Mouse (Mus musculus) liver, embryonic 15.5 days (tissue): ENCODE results near the gene Ubl4b. TPM values are rescaled to one million over a fixed set of nuclear protein-coding genes. Genes with fewer than 3 reads are reported as not detected.

Source experiments
- ATAC-seq: fragments of 200-750 bp; cut with Nextera tagmentation; 2 replicates; pipeline ENCODE4 v1.8.0; 2017; ENCODE audit warnings: moderate number of reproducible peaks, mild to moderate bottlenecking, moderate library complexity; ENCODE audit not compliant: insufficient read depth
- H3K27ac ChIP-seq: fragments of 300-500 bp; sonication (generic); replicated peaks from 2 replicates; pipeline ENCODE4 v1.5.1; 2015; ENCODE audit warnings: mild to moderate bottlenecking, inconsistent platforms
- H3K27me3 ChIP-seq: fragments of 300-500 bp; sonication (generic); 2 replicates; pipeline ENCODE4 v1.6.1; 2015; ENCODE audit warnings: mild to moderate bottlenecking, inconsistent platforms
- H3K36me3 ChIP-seq: fragments of 300-500 bp; sonication (generic); replicated peaks from 2 replicates; pipeline ENCODE4 v1.6.1; 2015; ENCODE audit warnings: moderate library complexity, mild to moderate bottlenecking, inconsistent platforms
- H3K4me1 ChIP-seq: fragments of 300-500 bp; sonication (generic); replicated peaks from 2 replicates; pipeline ENCODE4 v1.6.1; 2015; ENCODE audit warnings: inconsistent platforms
- H3K4me2 ChIP-seq: fragments of 300-500 bp; sonication (generic); 2 replicates; pipeline ENCODE4 v1.6.1; 2015; ENCODE audit warnings: moderate library complexity, mild to moderate bottlenecking, inconsistent platforms
- H3K4me3 ChIP-seq: fragments of 300-500 bp; sonication (generic); replicated peaks from 2 replicates; pipeline ENCODE4 v1.5.1; 2015; ENCODE audit warnings: mild to moderate bottlenecking, inconsistent platforms
- H3K9ac ChIP-seq: fragments of 300-500 bp; sonication (generic); 2 replicates; pipeline ENCODE4 v1.6.1; 2015; ENCODE audit warnings: moderate library complexity, mild to moderate bottlenecking, inconsistent platforms
- H3K9me3 ChIP-seq: fragments of 300-500 bp; sonication (generic); replicated peaks from 2 replicates; pipeline ENCODE4 v1.6.1; 2016; ENCODE audit warnings: inconsistent platforms
- WGBS: fragments of 180-500 bp; shearing (Covaris S2); methylation state at CpG from one replicate; pipeline ENCODE4 v1.1.7; 2015; ENCODE audit warnings: mixed read lengths; ENCODE audit not compliant: insufficient replicate concordance; 5-methylcytosine and 5-hydroxymethylcytosine counted together
- polyA plus RNA-seq: library from polyadenylated mRNA; unstranded; fragments of >200 nt; fragmentation: Nextera tagmentation; extraction: Ambion mirVana; gene quantifications from 2 replicates; pipeline ENCODE4 v1.2.1, GENCODE M21; 2015

Gene Ubl4b
- not detected in 2 replicates for polyA plus RNA-seq

- Histone ChIP-seq H3K4me1 (no peaks in the 10 kb centered on the region), H3K36me3 (no peaks in the 10 kb centered on the region), H3K9ac (no peak within 1 kb of the TSS), H3K4me2 (no peak within 1 kb of the TSS), H3K9me3 (no peaks in the 10 kb centered on the region), H3K4me3 (no peak within 1 kb of the TSS), H3K27ac (no peak within 1 kb of the TSS), H3K27me3 (no peaks in the 10 kb centered on the region)
- ATAC-seq: no peak
- WGBS: 84% methylated on average over 2 of the region's 2 CpGs
Observed at GRCm38 (mm10) chr3:107554842-107555241, at the start of gene Ubl4b. Gene Ubl4b, minus strand, starts transcription at chr3:107555073.

GRCm38 (mm10) chr3:107600127-107600526 is 45.3 kb upstream of the Ubl4b start:
- Histone ChIP-seq H3K4me2 (no peak overlapping the region), H3K9me3 (no peaks in the 10 kb centered on the region), H3K27me3 (peaks cover 79% of the 10 kb centered on the region), H3K9ac (no peak overlapping the region), H3K4me3 (no peak overlapping the region), H3K27ac (no peak overlapping the region), H3K36me3 (no peaks in the 10 kb centered on the region), H3K4me1 (0 out of 2 replicates have a peak, but pooled peaks cover 10% of the 10 kb centered on the region)
- ATAC-seq: no peak
- 28% methylated on average over 6 of the region's 6 CpGs for WGBS

GRCm38 (mm10) chr3:107597586-107598389 is 42.9 kb upstream of the Ubl4b start:
- no peak overlapping the region for H3K4me3 ChIP-seq
- H3K4me2 ChIP-seq: no peak overlapping the region
- H3K36me3 ChIP-seq: no peaks in the 10 kb centered on the region
- WGBS: 9% methylated on average over 22 of the region's 22 CpGs
- no peak overlapping the region for H3K27ac ChIP-seq
- H3K4me1 ChIP-seq: 0 out of 2 replicates have a peak, but pooled peaks cover 11% of the 10 kb centered on the region
- no peaks in the 10 kb centered on the region for H3K9me3 ChIP-seq
- peaks cover 93% of the 10 kb centered on the region for H3K27me3 ChIP-seq
- ATAC-seq: no peak
- no peak overlapping the region for H3K9ac ChIP-seq

- 3% methylated on average over 21 of the region's 24 CpGs for WGBS
- H3K36me3 ChIP-seq: no peaks in the 10 kb centered on the region
- H3K4me3 ChIP-seq: no peak overlapping the region
- H3K4me1 ChIP-seq: 0 out of 2 replicates have a peak, but pooled peaks cover 11% of the 10 kb centered on the region
- no peak for ATAC-seq
- H3K27ac ChIP-seq: no peak overlapping the region
- H3K9me3 ChIP-seq: no peaks in the 10 kb centered on the region
- H3K4me2 ChIP-seq: no peak overlapping the region
- no peak overlapping the region for H3K9ac ChIP-seq
- H3K27me3 ChIP-seq: peaks cover 94% of the 10 kb centered on the region
Observed at GRCm38 (mm10) chr3:107597134-107597533, 42.3 kb upstream of the Ubl4b start.

GRCm38 (mm10) chr3:107596559-107596958 is 41.7 kb upstream of the Ubl4b start:
- Histone ChIP-seq H3K27me3 (peaks cover 99% of the 10 kb centered on the region), H3K4me3 (no peak overlapping the region), H3K36me3 (no peaks in the 10 kb centered on the region), H3K9me3 (no peaks in the 10 kb centered on the region), H3K9ac (no peak overlapping the region), H3K4me2 (no peak overlapping the region), H3K4me1 (0 out of 2 replicates have a peak, but pooled peaks cover 11% of the 10 kb centered on the region), H3K27ac (no peak overlapping the region)
- ATAC-seq: no peak
- WGBS: 2% methylated on average over 26 of the region's 26 CpGs

GRCm38 (mm10) chr3:107595938-107596461 is 41.1 kb upstream of the Ubl4b start:
- Histone ChIP-seq H3K27ac (no peak overlapping the region), H3K9ac (no peak overlapping the region), H3K9me3 (no peaks in the 10 kb centered on the region), H3K36me3 (no peaks in the 10 kb centered on the region), H3K4me1 (0 out of 2 replicates have a peak, but pooled peaks cover 11% of the 10 kb centered on the region), H3K4me3 (0 out of 2 replicates have a peak overlapping the region, but pooled peaks have one; percentile 29), H3K27me3 (peaks cover 100% of the 10 kb centered on the region), H3K4me2 (peak overlapping the region; percentile 49)
- 1% methylated on average over 34 of the region's 34 CpGs for WGBS
- no peak for ATAC-seq

- H3K9ac ChIP-seq: no peak overlapping the region
Observed at GRCm38 (mm10) chr3:107595264-107595937, 40.5 kb upstream of the Ubl4b start.

GRCm38 (mm10) chr3:107594662-107595263 is 39.9 kb upstream of the Ubl4b start, which contains the start of gene Alx3:
Gene Alx3, plus strand, starts transcription at chr3:107595031.
- no peak for ATAC-seq
- H3K4me2 ChIP-seq: peak within 1 kb of the TSS; percentile 49
- H3K9ac ChIP-seq: no peak within 1 kb of the TSS
- 0 out of 2 replicates have a peak, but pooled peaks cover 11% of the 10 kb centered on the region for H3K4me1 ChIP-seq
- peaks cover 98% of the 10 kb centered on the region for H3K27me3 ChIP-seq
- H3K4me3 ChIP-seq: peak within 1 kb of the TSS; percentile 29
- no peaks in the 10 kb centered on the region for H3K36me3 ChIP-seq
- H3K27ac ChIP-seq: no peak within 1 kb of the TSS
- WGBS: 2% methylated on average over 46 of the region's 46 CpGs
- no peaks in the 10 kb centered on the region for H3K9me3 ChIP-seq

More at GRCm38 (mm10) chr3:107595264-107595937, 40.5 kb upstream of the Ubl4b start:
- Histone ChIP-seq H3K4me1 (0 out of 2 replicates have a peak, but pooled peaks cover 11% of the 10 kb centered on the region), H3K27me3 (peaks cover 98% of the 10 kb centered on the region), H3K4me2 (peak overlapping the region; percentile 49), H3K27ac (no peak overlapping the region), H3K9me3 (no peaks in the 10 kb centered on the region), H3K4me3 (peak overlapping the region; percentile 29), H3K36me3 (no peaks in the 10 kb centered on the region)
- WGBS: 1% methylated on average over 50 of the region's 50 CpGs
- no peak for ATAC-seq

- ATAC-seq: no peak
- no peak overlapping the region for H3K27ac ChIP-seq
- no peak overlapping the region for H3K4me3 ChIP-seq
- H3K4me1 ChIP-seq: 0 out of 2 replicates have a peak, but pooled peaks cover 11% of the 10 kb centered on the region
- peaks cover 98% of the 10 kb centered on the region for H3K27me3 ChIP-seq
- no peaks in the 10 kb centered on the region for H3K36me3 ChIP-seq
- H3K9me3 ChIP-seq: no peaks in the 10 kb centered on the region
- WGBS: 19% methylated on average over 2 of the region's 2 CpGs
- H3K4me2 ChIP-seq: no peak overlapping the region
- no peak overlapping the region for H3K9ac ChIP-seq
Observed at GRCm38 (mm10) chr3:107593632-107594031, 38.8 kb upstream of the Ubl4b start.

- H3K36me3 ChIP-seq: no peaks in the 10 kb centered on the region
- WGBS: 33% methylated on average over 1 of the region's 1 CpGs
- H3K4me3 ChIP-seq: no peak overlapping the region
- no peak for ATAC-seq
- H3K9ac ChIP-seq: no peak overlapping the region
- H3K27me3 ChIP-seq: peaks cover 98% of the 10 kb centered on the region
- 0 out of 2 replicates have a peak, but pooled peaks cover 10% of the 10 kb centered on the region for H3K4me1 ChIP-seq
- no peak overlapping the region for H3K4me2 ChIP-seq
- no peak overlapping the region for H3K27ac ChIP-seq
- no peaks in the 10 kb centered on the region for H3K9me3 ChIP-seq
Observed at GRCm38 (mm10) chr3:107591612-107592011, 36.7 kb upstream of the Ubl4b start.
